Mouse (Mus musculus) heart, adult 2 months (tissue): ENCODE measurements around the gene Cnot10.

Experiments
- CTCF ChIP-seq: fragments of 200-600 bp; IDR thresholded peaks from 2 replicates; pipeline ENCODE4 v1.8.1; 2022; ENCODE audit warnings: antibody characterized with exemption, mild to moderate bottlenecking, moderate library complexity
- EP300 ChIP-seq: fragments of 200-500 bp; IDR thresholded peaks from 2 replicates; pipeline ENCODE4 v1.6.1; 2011; ENCODE audit warnings: low read depth, low read length, control low read depth; ENCODE audit not compliant: insufficient read depth
- POLR2A ChIP-seq: fragments of 200-500 bp; IDR thresholded peaks from 2 replicates; pipeline ENCODE4 v1.6.1; 2011; ENCODE audit warnings: mild to moderate bottlenecking, low read depth, low read length, control low read depth; ENCODE audit not compliant: insufficient read depth

DNA sequence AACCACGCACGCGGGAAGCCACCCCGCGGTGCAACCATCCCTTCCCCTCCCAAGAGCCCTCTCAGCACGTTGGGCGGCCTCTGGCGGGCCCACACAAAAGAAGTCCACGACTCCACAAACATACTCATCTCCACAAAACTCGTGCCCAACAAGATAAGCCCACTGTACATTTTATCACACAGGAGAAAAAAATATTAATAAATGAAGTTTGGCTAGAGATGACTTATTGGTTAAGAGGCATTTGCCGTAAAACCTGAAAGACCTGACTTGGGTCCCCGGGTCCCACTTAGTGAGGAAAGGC lies 78.4 kb downstream of the Cnot10 start:
- TF ChIP-seq POLR2A (no peak), CTCF (no peak), EP300 (no peak)
